Mouse (Mus musculus) bone marrow, adult 2 months (tissue): Measurements from ENCODE around the gene Cacnb3. TPM values are rescaled to one million over a fixed set of nuclear protein-coding genes. Genes with fewer than 3 reads are reported as not detected.
"Not testable (repeated sequence)": the region's sequence is repeated elsewhere in the genome, so short reads cannot be mapped to it uniquely, and the experiment has no call there.

ENCODE experiments used
- H3K27ac ChIP-seq: fragments of 200-500 bp; 2 replicates; pipeline ENCODE4 v1.5.1; 2012; ENCODE audit warnings: low read depth, mild to moderate bottlenecking, control low read depth, inconsistent platforms, low read length; ENCODE audit not compliant: control insufficient read depth, poor library complexity, insufficient read depth
- H3K4me1 ChIP-seq: fragments of 200-500 bp; 2 replicates; pipeline ENCODE4 v1.6.1; 2011; ENCODE audit warnings: low read length; ENCODE audit not compliant: control insufficient read depth, insufficient read depth
- H3K4me3 ChIP-seq: fragments of 200-500 bp; replicated peaks from 2 replicates; pipeline ENCODE3; 2011; ENCODE audit warnings: mild to moderate bottlenecking, low read depth, low read length, control low read depth; ENCODE audit not compliant: control insufficient read depth
- CTCF ChIP-seq: fragments of 200-500 bp; IDR thresholded peaks from 2 replicates; pipeline ENCODE4 v1.5.1; 2011; ENCODE audit warnings: low read length, control low read depth; ENCODE audit not compliant: control insufficient read depth, insufficient read depth
- POLR2A ChIP-seq: fragments of 200-500 bp; IDR thresholded peaks from 2 replicates; pipeline ENCODE4 v1.6.1; 2011; ENCODE audit warnings: low read depth, mild to moderate bottlenecking, control low read depth, low read length, borderline replicate concordance; ENCODE audit not compliant: control insufficient read depth
- WGBS: fragments of 180-500 bp; shearing (Covaris S2); methylation state at CpG from one replicate; pipeline ENCODE4 v1.1.7; 2018; 5-methylcytosine and 5-hydroxymethylcytosine counted together
- polyA plus RNA-seq: library from polyadenylated mRNA; stranded (reverse); fragments of >200 nt; gene quantifications from 2 replicates; pipeline ENCODE4 v1.2.4, GENCODE M21; 2011; ENCODE audit warnings: low replicate concordance; ENCODE audit not compliant: missing spikeins, insufficient read depth, insufficient read length

Cacnb3 gene
- polyA plus RNA-seq, result 0.70 and 1.8 TPM in 2 replicates

GRCm38 (mm10) chr15:98630540-98630939 is at the start of gene Cacnb3:
Cacnb3 (plus strand) TSS chr15:98630840.
- no peaks in the 10 kb centered on the region for H3K4me1 ChIP-seq
- WGBS, result 31% methylated on average over 4 of the region's 4 CpGs
- TF ChIP-seq CTCF (no peak), POLR2A (no peak)
- H3K27ac ChIP-seq, result no peak within 1 kb of the TSS
- H3K4me3 ChIP-seq, result no peak within 1 kb of the TSS

GRCm38 (mm10) chr15:98582410-98582809 is 48.2 kb upstream of the Cacnb3 start:
- Histone ChIP-seq H3K4me3 (no peak overlapping the region), H3K4me1 (no peaks in the 10 kb centered on the region; the same call in 1 of the 2 replicates), H3K27ac (no peak overlapping the region)
- TF ChIP-seq POLR2A, result no peak
- TF ChIP-seq CTCF, result no peak
- 66% methylated on average over 8 of the region's 8 CpGs for WGBS

GRCm38 (mm10) chr15:98582996-98583395 is 47.6 kb upstream of the Cacnb3 start:
- 82% methylated on average over 8 of the region's 8 CpGs for WGBS
- no peaks in the 10 kb centered on the region; the same call in 1 of the 2 replicates for H3K4me1 ChIP-seq

GRCm38 (mm10) chr15:98585421-98585820 is 45.2 kb upstream of the Cacnb3 start:
- H3K4me3 ChIP-seq, result no peak overlapping the region
- WGBS, result 77% methylated on average over 7 of the region's 7 CpGs
- no peak overlapping the region for H3K27ac ChIP-seq
- no peaks in the 10 kb centered on the region; the same call in 1 of the 2 replicates for H3K4me1 ChIP-seq
- no peak for TF ChIP-seq POLR2A
- no peak for TF ChIP-seq CTCF

More at GRCm38 (mm10) chr15:98582996-98583395, 47.6 kb upstream of the Cacnb3 start:
- TF ChIP-seq CTCF, result no peak
- no peak for TF ChIP-seq POLR2A
- Histone ChIP-seq H3K27ac (no peak overlapping the region), H3K4me3 (no peak overlapping the region)

GRCm38 (mm10) chr15:98586141-98586540 is 44.5 kb upstream of the Cacnb3 start:
- 61% methylated on average over 9 of the region's 9 CpGs for WGBS
- H3K4me3 ChIP-seq, H3K4me1 ChIP-seq, H3K27ac ChIP-seq: not testable (repeated sequence)

- H3K27ac ChIP-seq, result no peak overlapping the region
- TF ChIP-seq CTCF, result no peak
- H3K4me3 ChIP-seq, result no peak overlapping the region
Measured at GRCm38 (mm10) chr15:98587751-98588150, 42.9 kb upstream of the Cacnb3 start.

GRCm38 (mm10) chr15:98589640-98590336 is 40.9 kb upstream of the Cacnb3 start:
- WGBS, result 19% methylated on average over 7 of the region's 7 CpGs
- Histone ChIP-seq H3K27ac (no peak overlapping the region), H3K4me1 (no peaks in the 10 kb centered on the region; the same call in 1 of the 2 replicates), H3K4me3 (no peak overlapping the region)
- TF ChIP-seq POLR2A (no peak), CTCF (no peak)

More at GRCm38 (mm10) chr15:98587751-98588150, 42.9 kb upstream of the Cacnb3 start:
- H3K4me1 ChIP-seq, result no peaks in the 10 kb centered on the region; the same call in 1 of the 2 replicates
- WGBS, result 48% methylated on average over 11 of the region's 11 CpGs

- TF ChIP-seq CTCF, result no peak
- TF ChIP-seq POLR2A, result no peak
- no peak overlapping the region for H3K27ac ChIP-seq
- 78% methylated on average over 4 of the region's 4 CpGs for WGBS
- H3K4me3 ChIP-seq, result no peak overlapping the region
- H3K4me1 ChIP-seq, result no peaks in the 10 kb centered on the region; the same call in 1 of the 2 replicates
Measured at GRCm38 (mm10) chr15:98591396-98591795, 39.2 kb upstream of the Cacnb3 start.
